Mouse (Mus musculus) hindbrain, embryonic 13.5 days (tissue): Measurements from ENCODE around the gene Nab2. TPM values are rescaled to one million over a fixed set of nuclear protein-coding genes. Genes with fewer than 3 reads are reported as not detected.

Source experiments
- ATAC-seq: fragments of 200-750 bp; cut with Nextera tagmentation; 2 replicates; pipeline ENCODE4 v1.8.0; 2017; ENCODE audit warnings: moderate TSS enrichment; ENCODE audit not compliant: low FRiP score
- H3K27ac ChIP-seq: fragments of 300-500 bp; sonication (generic); 2 replicates; pipeline ENCODE4 v1.5.1; 2015; ENCODE audit warnings: inconsistent platforms, mild to moderate bottlenecking, moderate library complexity
- H3K27me3 ChIP-seq: fragments of 300-500 bp; sonication (generic); 2 replicates; pipeline ENCODE4 v1.6.1; 2015; ENCODE audit warnings: mild to moderate bottlenecking, inconsistent platforms
- H3K36me3 ChIP-seq: fragments of 300-500 bp; sonication (generic); 2 replicates; pipeline ENCODE4 v1.6.1; 2015; ENCODE audit warnings: mild to moderate bottlenecking, inconsistent platforms
- H3K4me1 ChIP-seq: fragments of 300-500 bp; sonication (generic); replicated peaks from 2 replicates; pipeline ENCODE4 v1.6.1; 2015; ENCODE audit warnings: inconsistent platforms
- H3K4me2 ChIP-seq: fragments of 300-500 bp; sonication (generic); 2 replicates; pipeline ENCODE4 v1.6.1; 2015; ENCODE audit warnings: inconsistent platforms, mild to moderate bottlenecking, moderate library complexity
- H3K4me3 ChIP-seq: fragments of 300-500 bp; sonication (generic); 2 replicates; pipeline ENCODE4 v1.5.1; 2015; ENCODE audit warnings: mild to moderate bottlenecking, inconsistent platforms
- H3K9ac ChIP-seq: fragments of 300-500 bp; sonication (generic); 2 replicates; pipeline ENCODE4 v1.6.1; 2015; ENCODE audit warnings: mild to moderate bottlenecking, inconsistent platforms
- H3K9me3 ChIP-seq: fragments of 300-500 bp; sonication (generic); 2 replicates; pipeline ENCODE4 v1.6.1; 2016; ENCODE audit warnings: inconsistent platforms
- WGBS: fragments of 180-500 bp; shearing (Covaris S2); methylation state at CpG from one replicate; pipeline ENCODE4 v1.1.7; 2015; 5-methylcytosine and 5-hydroxymethylcytosine counted together
- polyA plus RNA-seq: library from polyadenylated mRNA; unstranded; fragments of >200 nt; fragmentation: Nextera tagmentation; extraction: Ambion mirVana; gene quantifications from 2 replicates; pipeline ENCODE4 v1.2.1, GENCODE M21; 2015

Gene Nab2
- polyA plus RNA-seq, 1 experiment from 2014 or later, result 2.3 TPM

DNA sequence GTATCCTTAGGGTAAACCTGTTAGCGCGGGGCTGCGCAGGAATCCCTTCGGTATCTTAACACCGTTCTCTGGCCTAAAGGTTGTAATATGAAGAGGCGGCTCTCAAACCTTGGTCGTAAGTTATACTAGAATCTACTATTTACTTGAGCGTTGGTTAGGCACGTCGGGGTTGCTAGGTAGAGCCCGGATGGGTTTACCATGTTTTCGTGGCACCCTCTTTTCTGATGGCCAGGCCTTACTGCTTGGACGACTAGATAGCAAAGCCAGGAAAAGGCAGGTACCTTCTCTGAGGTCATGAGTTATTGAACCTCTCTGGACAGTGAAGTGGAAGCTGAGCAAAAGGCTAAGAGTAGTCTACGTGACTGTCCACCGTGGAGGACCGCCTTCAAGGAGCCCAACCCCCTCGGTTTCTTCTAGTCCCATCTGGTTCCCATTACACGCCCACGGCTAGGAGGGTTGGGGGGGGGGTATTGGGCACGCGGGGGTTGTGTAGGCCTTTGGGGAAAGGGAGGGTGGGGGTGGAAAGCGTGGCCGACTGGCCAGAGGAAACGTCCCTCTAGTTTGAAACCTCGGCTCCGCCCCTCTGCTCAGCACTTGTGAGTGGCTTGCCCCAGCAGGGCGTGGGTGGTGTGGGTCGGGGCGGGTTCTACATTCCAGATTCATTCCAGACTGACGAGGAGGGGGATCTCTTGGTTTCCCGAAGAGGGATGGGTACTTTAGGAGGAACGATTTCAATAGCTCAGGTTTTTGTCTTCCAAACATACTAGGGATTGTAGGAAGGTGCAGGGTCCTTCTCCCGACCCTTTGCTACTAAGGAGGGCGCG is 887 bp downstream of the Nab2 start:
- Histone ChIP-seq H3K27ac (peak overlapping the region; percentile 74), H3K4me2 (peak overlapping the region; percentile 75), H3K4me3 (peak overlapping the region; percentile 50), H3K4me1 (peaks cover 60% of the 10 kb centered on the region), H3K36me3 (no peaks in the 10 kb centered on the region), H3K9ac (peak overlapping the region; percentile 67), H3K27me3 (peaks cover 73% of the 10 kb centered on the region), H3K9me3 (no peaks in the 10 kb centered on the region)
- ATAC-seq, result no peak
- WGBS, result 2% methylated on average over 35 of the region's 35 CpGs

DNA sequence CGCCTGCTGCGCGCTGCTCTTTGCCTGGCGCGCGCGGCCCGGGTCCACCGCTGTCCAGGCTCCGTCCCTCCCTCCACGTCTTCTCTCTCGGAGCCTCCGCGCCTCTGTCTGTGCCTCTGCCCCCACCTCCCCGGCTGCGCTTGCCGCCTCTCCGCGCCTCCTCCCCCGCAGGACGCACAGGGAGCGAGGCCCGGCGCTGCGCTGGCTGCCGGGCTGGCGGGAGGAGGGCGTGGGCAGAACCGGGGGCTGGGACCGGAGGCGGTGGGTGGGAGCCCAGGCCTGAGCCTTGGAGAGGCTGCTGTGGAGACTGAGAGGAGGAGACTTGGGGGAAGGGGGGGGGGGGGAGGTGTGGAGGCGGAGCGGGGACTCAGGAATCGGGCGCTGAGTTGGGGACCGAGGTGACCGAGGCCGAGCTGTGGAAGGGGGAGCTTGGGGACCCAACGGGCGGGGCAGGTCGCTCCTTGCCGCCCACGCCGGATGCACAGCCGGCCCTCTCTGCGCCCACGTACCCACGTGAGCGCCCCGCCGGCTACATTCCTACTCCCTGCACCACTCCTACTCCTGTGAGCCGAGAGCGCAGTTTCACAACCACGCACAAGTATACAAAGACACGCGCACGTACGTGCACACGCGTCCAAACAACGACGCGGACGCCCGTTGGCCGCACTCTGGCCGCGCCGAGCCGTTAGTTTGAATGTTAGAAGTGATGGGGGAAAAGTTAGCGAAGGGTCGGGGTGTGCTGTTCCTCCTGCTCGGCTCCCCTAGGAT is 1.7 kb downstream of the Nab2 start, which contains the start of gene Nemp1:
Gene Nemp1, plus strand, starts transcription at position 401 of the 768 bp plus-strand sequence.
- Histone ChIP-seq H3K4me1 (peaks cover 68% of the 10 kb centered on the region), H3K9me3 (no peaks in the 10 kb centered on the region), H3K27me3 (peaks cover 81% of the 10 kb centered on the region), H3K9ac (peak within 1 kb of the TSS; percentile 67), H3K36me3 (no peaks in the 10 kb centered on the region), H3K4me2 (peak within 1 kb of the TSS; percentile 75), H3K4me3 (peak within 1 kb of the TSS; percentile 50), H3K27ac (peak within 1 kb of the TSS; percentile 74)
- WGBS, result under 1% methylated on average over 56 of the region's 73 CpGs
- peak; percentile 43 for ATAC-seq

DNA sequence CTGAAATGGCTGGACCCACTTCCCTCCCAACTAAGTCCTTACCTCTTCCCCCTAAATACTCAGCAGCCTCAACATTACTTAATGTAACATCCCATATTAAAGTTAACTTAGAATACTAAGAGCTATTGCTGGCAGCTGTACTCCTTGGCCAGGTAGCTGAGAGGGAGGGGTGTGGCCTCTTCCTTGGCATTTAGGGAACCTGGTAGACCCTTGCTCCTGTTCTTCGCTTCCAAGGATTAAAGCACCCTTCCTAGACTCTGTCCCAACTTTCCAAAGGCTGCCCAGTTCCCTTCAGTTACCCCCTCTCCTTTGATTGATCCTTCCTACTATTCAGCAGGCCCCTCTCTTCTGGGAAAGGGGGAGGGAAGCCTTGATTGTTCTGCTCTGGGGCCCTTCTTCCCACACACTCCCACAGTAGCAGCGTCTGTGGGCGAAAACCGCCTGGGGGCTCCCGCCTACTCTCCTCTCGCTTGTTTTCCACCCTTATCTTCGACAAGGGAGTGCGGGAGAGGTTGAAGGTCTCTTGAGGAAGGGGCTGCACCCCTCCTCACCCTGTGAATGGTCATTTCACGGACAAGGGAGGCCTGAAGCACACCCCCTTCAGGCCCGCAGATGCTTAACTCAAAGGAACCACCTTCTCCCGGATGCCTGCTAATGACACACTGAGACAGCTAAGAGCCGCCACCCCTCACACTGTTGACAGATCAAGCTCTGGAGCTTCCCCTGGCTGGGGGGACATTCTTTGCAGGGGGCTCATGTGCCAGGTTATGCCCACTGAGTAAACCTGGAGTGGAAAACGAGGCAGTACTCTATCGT is 2.8 kb downstream of the Nab2 start:
- Histone ChIP-seq H3K4me3 (peak overlapping the region; percentile 50), H3K9ac (peak overlapping the region; percentile 67), H3K4me2 (peak overlapping the region; percentile 75), H3K27me3 (peaks cover 92% of the 10 kb centered on the region), H3K36me3 (no peaks in the 10 kb centered on the region), H3K27ac (peak overlapping the region; percentile 27; the same call in 1 of the 2 replicates), H3K9me3 (no peaks in the 10 kb centered on the region), H3K4me1 (peaks cover 72% of the 10 kb centered on the region)
- no peak for ATAC-seq
- 3% methylated on average over 14 of the region's 14 CpGs for WGBS

DNA sequence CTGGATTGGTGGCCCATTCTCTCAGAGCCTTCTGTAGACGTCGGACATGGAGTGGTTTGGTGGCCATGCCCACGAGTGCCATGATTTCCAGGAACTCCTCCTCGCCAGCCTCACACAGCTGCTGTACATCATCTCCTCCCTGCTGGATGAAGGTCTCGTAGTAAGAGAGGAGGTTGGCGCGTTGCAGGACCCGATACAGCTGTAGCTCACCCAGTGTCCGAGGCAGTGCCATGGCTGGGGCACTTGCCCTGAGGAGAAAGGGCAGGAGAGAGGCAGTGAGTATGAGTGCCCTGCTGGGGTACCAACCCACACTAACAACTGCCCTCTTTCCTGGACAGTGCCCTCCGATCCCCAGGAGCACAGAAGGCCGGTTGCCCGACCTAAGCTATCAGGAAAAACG is 3.5 kb downstream of the Nab2 start:
- H3K27ac ChIP-seq, result no peak overlapping the region

DNA sequence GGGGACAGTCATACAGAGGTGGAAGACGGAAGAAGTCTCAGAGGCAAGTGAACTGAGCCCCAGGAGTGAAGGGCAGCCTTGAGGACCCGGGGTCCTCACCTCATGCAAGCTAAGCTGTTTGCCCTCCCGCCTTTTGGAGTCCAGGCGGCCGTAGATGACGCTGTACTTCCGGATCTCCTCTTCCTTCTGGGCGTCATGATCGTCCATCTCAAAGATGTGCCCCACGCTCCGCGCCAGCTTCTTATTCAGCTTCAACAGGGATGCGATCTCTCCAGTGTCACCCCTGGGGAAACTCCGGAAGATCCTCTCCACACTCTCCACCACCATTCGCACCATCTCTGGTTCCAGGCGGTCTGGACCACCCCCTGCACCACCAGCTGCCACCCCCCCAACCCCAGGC is 4.2 kb downstream of the Nab2 start:
- Histone ChIP-seq H3K9ac (no peak overlapping the region), H3K27ac (no peak overlapping the region), H3K36me3 (no peaks in the 10 kb centered on the region), H3K9me3 (no peaks in the 10 kb centered on the region), H3K4me1 (peaks cover 71% of the 10 kb centered on the region), H3K4me2 (peak overlapping the region; percentile 26; the same call in 1 of the 2 replicates), H3K4me3 (0 out of 2 replicates have a peak overlapping the region, but pooled peaks have one; percentile 50), H3K27me3 (peaks cover 96% of the 10 kb centered on the region)
- no peak for ATAC-seq
- 11% methylated on average over 16 of the region's 16 CpGs for WGBS

More for the DNA sequence above, 3.5 kb downstream of the Nab2 start:
- no peak for ATAC-seq
- no peak overlapping the region for H3K9ac ChIP-seq
- H3K4me2 ChIP-seq, result peak overlapping the region; percentile 75
- no peaks in the 10 kb centered on the region for H3K36me3 ChIP-seq
- no peaks in the 10 kb centered on the region for H3K9me3 ChIP-seq
- WGBS, result 11% methylated on average over 13 of the region's 13 CpGs
- H3K27me3 ChIP-seq, result peaks cover 96% of the 10 kb centered on the region
- H3K4me3 ChIP-seq, result peak overlapping the region; percentile 50; the same call in 1 of the 2 replicates
- peaks cover 72% of the 10 kb centered on the region for H3K4me1 ChIP-seq

DNA sequence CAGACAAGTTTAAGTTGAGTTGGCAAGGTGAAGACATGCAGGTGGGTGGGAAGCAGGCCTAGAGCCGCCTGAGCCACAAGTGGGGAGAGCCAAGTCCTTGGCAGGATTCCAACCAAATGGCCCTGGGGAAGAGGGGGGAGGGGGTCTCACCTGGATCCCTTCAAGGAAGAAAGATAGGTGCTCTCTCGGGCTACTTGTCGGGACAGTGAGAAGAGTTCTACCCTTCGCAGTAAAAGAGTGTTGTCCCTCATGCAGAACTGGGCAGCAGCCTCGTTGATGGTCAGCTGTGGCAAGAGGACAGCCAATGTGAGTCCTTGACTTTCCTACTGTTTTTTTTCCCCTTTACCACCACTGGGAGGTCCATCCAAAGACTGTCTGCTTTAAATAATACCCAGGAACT is 4.8 kb downstream of the Nab2 start:
- Histone ChIP-seq H3K36me3 (no peaks in the 10 kb centered on the region), H3K4me3 (no peak overlapping the region), H3K9ac (no peak overlapping the region), H3K27ac (no peak overlapping the region), H3K9me3 (no peaks in the 10 kb centered on the region), H3K27me3 (peaks cover 96% of the 10 kb centered on the region), H3K4me1 (peaks cover 66% of the 10 kb centered on the region), H3K4me2 (no peak overlapping the region)
- ATAC-seq, result no peak
- WGBS, result 17% methylated on average over 5 of the region's 5 CpGs

DNA sequence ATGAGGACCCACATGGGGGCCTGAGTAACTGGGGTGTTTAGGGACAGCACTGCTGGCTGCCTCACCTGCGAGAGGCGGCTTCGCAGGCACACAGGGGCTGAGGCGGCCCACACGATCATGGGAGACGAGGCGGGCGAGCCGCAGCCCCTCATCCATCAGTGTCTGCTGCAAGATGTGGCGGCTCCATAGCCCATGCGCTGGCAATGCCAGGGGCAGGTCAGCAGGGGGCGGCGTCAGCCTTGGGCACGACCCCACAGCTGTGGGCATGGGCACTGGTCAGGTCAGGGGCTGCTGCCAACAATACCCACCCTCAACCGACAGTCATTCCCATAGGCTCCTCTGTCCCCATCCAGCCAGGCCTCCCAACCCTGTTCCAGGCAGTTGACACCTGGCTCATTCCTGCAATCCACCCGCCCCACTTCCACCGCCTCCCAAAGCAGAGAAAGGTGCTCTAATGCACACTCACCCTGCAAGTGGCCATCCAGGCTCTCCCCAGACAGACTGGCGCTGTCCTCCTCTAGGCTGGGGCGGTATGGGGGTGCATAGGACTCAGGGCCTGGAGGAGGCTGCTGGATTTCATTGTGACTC is 5.6 kb downstream of the Nab2 start:
- Histone ChIP-seq H3K9me3 (no peaks in the 10 kb centered on the region), H3K36me3 (no peaks in the 10 kb centered on the region), H3K4me3 (peak overlapping the region; percentile 12; the same call in 1 of the 2 replicates), H3K9ac (no peak overlapping the region), H3K4me1 (peaks cover 59% of the 10 kb centered on the region), H3K27me3 (peaks cover 93% of the 10 kb centered on the region), H3K27ac (no peak overlapping the region), H3K4me2 (peak overlapping the region; percentile 42)
- 8% methylated on average over 19 of the region's 19 CpGs for WGBS
- ATAC-seq, result peak; percentile 10; the same call in 1 of the 2 replicates

DNA sequence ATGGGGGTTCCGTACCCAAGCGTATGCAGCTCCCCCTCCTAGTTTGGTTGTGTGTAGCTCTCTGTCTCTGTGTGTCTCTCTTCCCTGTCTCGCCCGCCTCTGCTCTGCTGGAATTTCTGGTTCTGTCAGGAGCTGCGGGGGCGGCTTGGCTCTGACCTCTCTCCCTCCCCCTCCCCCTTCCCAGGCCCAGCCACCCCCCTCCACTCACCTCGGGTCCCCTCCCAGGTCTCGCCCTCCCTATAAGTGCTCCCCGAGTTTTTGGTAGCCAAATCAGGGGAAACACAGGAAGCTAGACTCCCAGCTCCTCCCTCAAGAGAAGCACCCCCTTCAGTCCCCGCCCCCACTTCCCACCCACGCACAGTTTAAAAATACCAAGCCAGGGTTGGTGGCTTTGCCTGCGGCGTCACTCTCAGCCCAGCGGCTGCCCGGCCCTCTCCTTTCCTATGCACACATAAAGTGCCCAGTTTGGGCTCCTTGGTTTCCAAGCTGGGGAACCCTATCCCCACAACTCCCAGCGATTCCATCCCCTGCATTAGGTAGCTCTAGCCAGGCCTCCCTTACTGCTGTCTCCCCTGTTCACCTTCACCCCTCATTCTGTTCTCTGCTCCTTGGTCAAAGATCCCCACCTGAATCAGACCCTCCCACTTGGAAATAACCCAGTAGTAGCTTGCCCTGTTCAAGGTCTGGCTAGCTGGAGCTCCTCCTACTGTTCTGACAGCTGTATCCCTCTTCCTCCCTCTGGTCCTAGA is 6.3 kb downstream of the Nab2 start:
- H3K4me3 ChIP-seq, result peak overlapping the region; percentile 20; the same call in 1 of the 2 replicates
- H3K27me3 ChIP-seq, result peaks cover 86% of the 10 kb centered on the region
- peak overlapping the region; percentile 49 for H3K9ac ChIP-seq
- 4% methylated on average over 16 of the region's 16 CpGs for WGBS
- H3K36me3 ChIP-seq, result no peaks in the 10 kb centered on the region
- H3K4me1 ChIP-seq, result peaks cover 52% of the 10 kb centered on the region
- peak overlapping the region; percentile 42 for H3K4me2 ChIP-seq
- no peaks in the 10 kb centered on the region for H3K9me3 ChIP-seq
- ATAC-seq, result peak; percentile 6; the same call in 1 of the 2 replicates
- no peak overlapping the region for H3K27ac ChIP-seq

DNA sequence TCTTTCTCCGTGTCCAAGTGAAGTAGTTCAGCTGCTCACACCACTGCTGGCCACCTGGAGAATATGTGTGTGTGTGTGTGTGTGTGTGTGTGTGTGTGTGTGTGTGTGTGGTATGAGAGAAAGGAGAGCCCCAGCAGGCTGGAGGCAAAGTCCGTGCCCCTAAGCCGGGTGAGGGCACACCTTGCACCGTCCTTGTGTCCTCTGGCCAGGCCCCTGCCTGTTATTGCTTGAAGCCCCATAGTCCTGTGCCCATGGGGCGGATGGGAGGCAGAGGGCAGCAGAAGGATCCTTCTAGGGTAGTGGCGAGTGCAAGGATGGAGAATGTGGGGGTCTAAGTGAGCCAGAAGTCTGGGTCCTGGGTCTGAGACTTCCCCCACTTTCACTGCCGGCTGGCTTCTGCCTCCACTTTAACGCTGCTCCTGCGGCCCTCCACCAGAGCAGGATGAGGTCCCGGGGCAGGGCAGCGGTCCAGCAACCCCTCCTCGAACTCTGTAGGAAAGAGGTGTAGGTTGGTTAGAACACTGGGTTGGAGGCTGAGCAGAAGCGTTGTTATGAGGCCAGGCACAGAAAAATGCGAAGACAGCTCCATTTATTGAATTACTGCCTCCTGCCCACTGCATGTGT is 7.0 kb downstream of the Nab2 start:
- 17% methylated on average over 14 of the region's 14 CpGs for WGBS
- H3K4me3 ChIP-seq, result peak overlapping the region; percentile 20; the same call in 1 of the 2 replicates
- peaks cover 79% of the 10 kb centered on the region for H3K27me3 ChIP-seq
- H3K9me3 ChIP-seq, result no peaks in the 10 kb centered on the region
- peaks cover 45% of the 10 kb centered on the region for H3K4me1 ChIP-seq
- no peak overlapping the region for H3K27ac ChIP-seq
- H3K36me3 ChIP-seq, result no peaks in the 10 kb centered on the region
- peak overlapping the region; percentile 42 for H3K4me2 ChIP-seq
- no peak for ATAC-seq
- no peak overlapping the region; the same call in 1 of the 2 replicates for H3K9ac ChIP-seq

DNA sequence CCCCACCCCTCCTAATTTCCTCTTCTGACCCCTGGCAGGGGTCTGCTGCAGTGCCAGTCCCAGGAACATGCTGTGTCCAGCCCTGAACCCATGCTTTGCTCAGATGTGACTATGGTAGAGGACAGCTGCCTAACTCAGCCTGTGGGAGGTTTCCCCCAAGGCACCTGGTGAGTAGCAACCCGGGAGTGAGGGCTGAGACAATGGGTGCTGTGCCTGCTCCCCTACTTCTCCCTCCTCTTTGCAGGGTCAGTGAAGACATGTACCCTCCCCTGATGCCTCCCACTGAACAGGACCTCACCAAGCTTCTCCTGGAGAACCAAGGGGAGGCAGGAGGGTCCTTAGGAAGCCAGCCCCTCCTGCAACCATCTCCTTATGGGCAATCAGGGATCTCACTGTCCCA is 8.8 kb downstream of the Nab2 start:
- no peak overlapping the region for H3K9ac ChIP-seq
- no peaks in the 10 kb centered on the region for H3K36me3 ChIP-seq
- no peak overlapping the region for H3K27ac ChIP-seq
- peaks cover 60% of the 10 kb centered on the region for H3K27me3 ChIP-seq
- 44% methylated on average over 1 of the region's 1 CpGs for WGBS
- no peak for ATAC-seq
- no peaks in the 10 kb centered on the region for H3K9me3 ChIP-seq
- no peak overlapping the region for H3K4me2 ChIP-seq
- H3K4me3 ChIP-seq, result no peak overlapping the region
- H3K4me1 ChIP-seq, result peaks cover 27% of the 10 kb centered on the region
